In genomic region chr7:109012998-109013625, GRCm38 (mm10) we compare ENCODE assay signal across 13 mouse cellular contexts.
DNase-seq lines count a peak whose midpoint lies in the region; ATAC-seq and TF ChIP-seq lines count a peak whose summit lies in the region.
"Had no signal": no experiment of that assay in that cellular context is flagged by ENCODE, and none has a peak within 500 bp of the region (broad histone marks: within the 10 kb centered on the region; RNA-seq: fewer than 3 reads in every experiment).

No protein-coding gene starts in this region.

- peaks cover 23% of the 10 kb centered on the region for H3K27me3 ChIP-seq in forebrain, embryonic 13.5 days
- H3K27me3 ChIP-seq in neural tube, embryonic 13.5 days = peaks cover 8% of the 10 kb centered on the region
- peaks cover 3% of the 10 kb centered on the region; the same call in 1 of the 2 replicates for H3K27me3 ChIP-seq in heart, adult 2 months (ENCODE audit: control insufficient read depth, insufficient read depth, low read length)

- TF ChIP-seq CTCF in heart, adult 2 months (IDR thresholded peaks at IDR 0.05) = no peak

- DNase-seq in left cerebral cortex, adult 18-20 months (ENCODE audit: low spot score in 2 of 2) = peak; percentile 57 to 60
- DNase-seq in left cerebral cortex, postnatal 4 days = no peak
- peak; percentile 48 to 63 for DNase-seq in layer of hippocampus, postnatal 10 days (ENCODE audit: low spot score in 2 of 2)
- DNase-seq in heart, adult 8-10 months (ENCODE audit: low spot score) = no peak
- DNase-seq in heart, adult 2 months = no peak
- DNase-seq: heart, postnatal 14 days; lung, postnatal 14 days had no signal

- 48% methylated on average over 4 of the region's 4 CpGs for WGBS in forebrain, embryonic 13.5 days
- 43% methylated on average over 4 of the region's 4 CpGs for WGBS in neural tube, embryonic 13.5 days
- 43% methylated on average over 4 of the region's 4 CpGs for WGBS in heart, adult 2 months

- H3K79me2 ChIP-seq in heart, adult 2 months (replicated peaks; ENCODE audit: control insufficient read depth, insufficient read depth, low read length) = no peaks in the 10 kb centered on the region

- no peak for TF ChIP-seq EP300 in heart, adult 2 months (IDR thresholded peaks at IDR 0.05; ENCODE audit: insufficient read depth, low read depth, low read length)

- 0 out of 2 replicates have a peak, but pooled peaks cover 4% of the 10 kb centered on the region for H3K36me3 ChIP-seq in forebrain, embryonic 13.5 days (ENCODE audit: poor library complexity, severe bottlenecking)
- no peaks in the 10 kb centered on the region for H3K36me3 ChIP-seq in neural tube, embryonic 13.5 days
- no peaks in the 10 kb centered on the region for H3K36me3 ChIP-seq in heart, adult 2 months (ENCODE audit: control insufficient read depth, insufficient read depth, low read length)
- H3K36me3 ChIP-seq: limb, embryonic 13.5 days; stomach, embryonic 15.5 days had no signal

- H3K4me2 ChIP-seq in forebrain, embryonic 13.5 days = peak overlapping the region; percentile 80
- H3K4me2 ChIP-seq in neural tube, embryonic 13.5 days = peak overlapping the region; percentile 68
- H3K4me2 ChIP-seq: limb, embryonic 13.5 days; stomach, embryonic 15.5 days had no signal

- peak overlapping the region; percentile 28; the same call in 1 of the 2 replicates for H3K9ac ChIP-seq in forebrain, embryonic 13.5 days
- H3K9ac ChIP-seq in neural tube, embryonic 13.5 days = peak overlapping the region; percentile 91
- no peak overlapping the region for H3K9ac ChIP-seq in heart, adult 2 months (ENCODE audit: low read depth, low read length)
- H3K9ac ChIP-seq: limb, embryonic 13.5 days; stomach, embryonic 15.5 days had no signal

- no peak for TF ChIP-seq POLR2A in heart, adult 2 months (IDR thresholded peaks at IDR 0.05; ENCODE audit: insufficient read depth, low read depth, low read length)

- intact Hi-C loops in left cerebral cortex, postnatal 4 days (cut with DNase I) = loop anchor here (5.0 kb wide), 1 partner anchor 61 kb away; the partner anchor contains the start of gene Tub
- intact Hi-C loops in heart, adult 2 months (cut with DNase I) = no loop called here

- peaks cover 52% of the 10 kb centered on the region for H3K4me1 ChIP-seq in forebrain, embryonic 13.5 days
- peaks cover 78% of the 10 kb centered on the region for H3K4me1 ChIP-seq in neural tube, embryonic 13.5 days (replicated peaks)
- no peaks in the 10 kb centered on the region for H3K4me1 ChIP-seq in heart, adult 2 months (ENCODE audit: control insufficient read depth, insufficient read depth, low read length)

- peak overlapping the region; percentile 49 for H3K27ac ChIP-seq in forebrain, embryonic 13.5 days
- H3K27ac ChIP-seq in neural tube, embryonic 13.5 days (replicated peaks) = peak overlapping the region; percentile 89
- no peak overlapping the region for H3K27ac ChIP-seq in heart, adult 2 months
- H3K27ac ChIP-seq: limb, embryonic 13.5 days; stomach, embryonic 15.5 days had no signal

- H3K4me3 ChIP-seq in forebrain, embryonic 13.5 days = peak overlapping the region; percentile 9; the same call in 1 of the 2 replicates
- peak overlapping the region; percentile 76 for H3K4me3 ChIP-seq in neural tube, embryonic 13.5 days
- no peak overlapping the region for H3K4me3 ChIP-seq in heart, adult 2 months
- H3K4me3 ChIP-seq: limb, embryonic 13.5 days; stomach, embryonic 15.5 days had no signal

- ATAC-seq in forebrain, embryonic 13.5 days = no peak
- ATAC-seq in neural tube, embryonic 13.5 days (ENCODE audit: low read depth) = no peak
- no peak for ATAC-seq in activated CD4-positive, CD25-positive, alpha-beta regulatory T cell, adult 4 months
- ATAC-seq: CD4-positive, CD25-positive, alpha-beta regulatory T cell, adult 4 months had no signal

- no peaks in the 10 kb centered on the region for H3K9me3 ChIP-seq in forebrain, embryonic 13.5 days (replicated peaks)
- H3K9me3 ChIP-seq in neural tube, embryonic 13.5 days = no peaks in the 10 kb centered on the region
- H3K9me3 ChIP-seq: limb, embryonic 13.5 days; stomach, embryonic 15.5 days had no signal

Comparison
In these comparisons a context has a peak if more than half of its experiments do, and no peak if none do; other contexts are left out.
1. DNase-seq: peak in left cerebral cortex, adult 18-20 months (2 of 2) and layer of hippocampus, postnatal 10 days (2 of 2); none in left cerebral cortex, postnatal 4 days (single experiment), heart, adult 8-10 months (single experiment) and heart, adult 2 months (0 of 2).